Mouse (Mus musculus) heart, postnatal 0 days (tissue): ENCODE data around the gene March1. TPM values are rescaled to one million over a fixed set of nuclear protein-coding genes. Genes with fewer than 3 reads are reported as not detected.

Source experiments
- ATAC-seq: fragments of 200-750 bp; cut with Nextera tagmentation; 2 replicates; pipeline ENCODE4 v1.8.0; 2017; ENCODE audit warnings: low read depth, moderate number of reproducible peaks, moderate library complexity; ENCODE audit not compliant: insufficient read depth
- DNase-seq: peaks from one replicate; pipeline ENCODE4 v3.0.0-alpha.2; 2016; ENCODE audit warnings: low spot score
- H3K27ac ChIP-seq: fragments of 300-500 bp; sonication (generic); 2 replicates; pipeline ENCODE4 v1.5.1; 2014; ENCODE audit warnings: low read depth, mild to moderate bottlenecking
- H3K27me3 ChIP-seq: fragments of 300-500 bp; sonication (generic); 2 replicates; pipeline ENCODE4 v1.6.1; 2014; ENCODE audit warnings: low read length, mixed read lengths; ENCODE audit not compliant: control insufficient read depth, insufficient read depth
- H3K36me3 ChIP-seq: fragments of 300-500 bp; sonication (generic); replicated peaks from 2 replicates; pipeline ENCODE4 v1.6.1; 2014; ENCODE audit warnings: low read length, mixed read lengths; ENCODE audit not compliant: control insufficient read depth, insufficient read depth
- H3K4me1 ChIP-seq: fragments of 300-500 bp; sonication (generic); 2 replicates; pipeline ENCODE4 v1.6.1; 2014; ENCODE audit warnings: antibody characterized with exemption; ENCODE audit not compliant: control insufficient read depth, insufficient read depth
- H3K4me2 ChIP-seq: fragments of 300-500 bp; sonication (generic); 2 replicates; pipeline ENCODE4 v1.6.1; 2014; ENCODE audit warnings: low read depth, mild to moderate bottlenecking, low read length, moderate library complexity
- H3K4me3 ChIP-seq: fragments of 300-500 bp; sonication (generic); 2 replicates; pipeline ENCODE4 v1.5.1; 2014; ENCODE audit warnings: low read depth, low read length
- H3K9ac ChIP-seq: fragments of 300-500 bp; sonication (generic); replicated peaks from 2 replicates; pipeline ENCODE4 v1.6.1; 2014; ENCODE audit warnings: low read depth, low read length, mixed read lengths
- H3K9me3 ChIP-seq: fragments of 300-500 bp; sonication (generic); replicated peaks from 2 replicates; pipeline ENCODE4 v1.6.1; 2016; ENCODE audit warnings: low read length; ENCODE audit not compliant: control insufficient read depth
- CTCF ChIP-seq: IDR thresholded peaks from 2 replicates; pipeline ENCODE4 v1.5.1; 2016; ENCODE audit warnings: antibody characterized with exemption, control low read depth, low read depth
- EP300 ChIP-seq: IDR thresholded peaks from 2 replicates; pipeline ENCODE4 v1.6.1; 2016; ENCODE audit warnings: antibody characterized with exemption, low read depth
- WGBS: fragments of 180-500 bp; shearing (Covaris S2); extraction: QIAGEN DNeasy Blood & Tissue Kit; methylation state at CpG from one replicate; pipeline ENCODE4 v1.1.7; 2014; 5-methylcytosine and 5-hydroxymethylcytosine counted together
- polyA plus RNA-seq: library from polyadenylated mRNA; unstranded; fragments of >200 nt; fragmentation: Nextera tagmentation; extraction: Ambion mirVana; gene quantifications from 2 replicates; pipeline ENCODE4 v1.2.1, GENCODE M21; 2015
- total RNA-seq: library from RNA; depleted of rRNA; stranded (reverse); fragments of >200 nt; gene quantifications from 2 replicates; pipeline ENCODE4 v1.2.3, GENCODE M21; 2014; ENCODE audit warnings: low replicate concordance

The March1 gene
- total and polyA plus RNA-seq, 2 experiments from 2014 or later: 0.04 to 0.31 TPM

DNA sequence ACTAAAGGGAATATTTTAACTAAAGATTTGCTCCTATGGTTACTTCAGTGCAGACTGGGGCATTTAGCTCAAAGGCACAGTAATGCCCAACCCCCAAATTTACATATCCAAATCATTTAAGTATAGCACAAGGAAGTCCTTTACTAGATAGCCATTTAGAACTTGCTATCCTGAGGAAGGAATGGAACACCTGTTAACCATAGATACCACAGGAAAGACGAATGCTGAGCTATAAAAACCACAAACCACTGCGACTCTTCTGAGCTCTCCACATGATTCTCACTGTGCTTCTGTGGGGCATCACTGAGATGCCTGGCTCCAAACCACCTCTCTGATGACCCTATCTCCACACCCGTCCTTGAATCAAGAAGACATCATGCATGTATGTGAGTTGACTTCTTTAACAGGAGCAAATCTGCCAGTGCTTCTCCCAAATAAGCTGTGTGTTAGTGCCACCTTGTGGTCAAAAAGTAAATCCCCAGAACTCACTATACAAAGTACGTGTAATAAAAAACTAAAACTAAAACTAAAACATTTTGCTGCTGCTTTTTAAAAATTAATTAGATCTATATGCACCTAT is 879.4 kb downstream of the March1 start:
- Histone ChIP-seq H3K27ac (no peak overlapping the region), H3K9me3 (no peaks in the 10 kb centered on the region), H3K4me3 (no peak overlapping the region), H3K4me2 (no peak overlapping the region), H3K27me3 (no peaks in the 10 kb centered on the region), H3K36me3 (no peaks in the 10 kb centered on the region), H3K9ac (no peak overlapping the region), H3K4me1 (no peaks in the 10 kb centered on the region)
- 29% methylated on average over 4 of the region's 4 CpGs for WGBS
- TF ChIP-seq EP300 (no peak), CTCF (peak; percentile 67)
- peak; percentile 40 for DNase-seq
- ATAC-seq: no peak

DNA sequence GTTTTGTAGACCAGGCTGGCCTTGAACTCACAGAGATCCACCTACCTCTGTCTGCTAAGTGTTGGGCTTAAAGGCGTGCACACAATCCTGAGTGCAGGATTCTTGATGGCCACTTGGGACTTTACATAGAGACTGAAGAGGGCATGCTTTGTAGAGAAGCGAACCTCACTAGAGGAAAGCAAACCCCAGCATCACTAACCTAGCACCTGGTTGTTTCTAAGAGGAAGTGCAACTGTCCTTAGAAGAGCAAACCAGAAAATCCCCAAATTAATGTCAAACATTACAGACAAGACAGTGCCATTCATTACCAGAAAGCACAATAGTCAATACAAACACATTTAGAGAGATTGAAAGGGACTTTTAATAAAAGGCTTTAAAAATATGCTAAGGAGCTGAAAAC is 885.7 kb downstream of the March1 start:
- TF ChIP-seq CTCF: no peak
- TF ChIP-seq EP300: no peak
- DNase-seq (no peak), ATAC-seq (no peak)
- no peaks in the 10 kb centered on the region for H3K36me3 ChIP-seq
- H3K4me1 ChIP-seq: no peaks in the 10 kb centered on the region
- no peak overlapping the region for H3K4me3 ChIP-seq
- no peak overlapping the region for H3K4me2 ChIP-seq
- no peaks in the 10 kb centered on the region for H3K9me3 ChIP-seq
- H3K27me3 ChIP-seq: no peaks in the 10 kb centered on the region
- no peak overlapping the region for H3K27ac ChIP-seq
- WGBS: 54% methylated on average over 2 of the region's 2 CpGs
- no peak overlapping the region for H3K9ac ChIP-seq

GRCm38 (mm10) chr8:66511537-66511936 is 893.8 kb downstream of the March1 start, which contains the start of gene Tktl2:
TSS of gene Tktl2 (plus strand) at chr8:66511756.
- ATAC-seq (no peak), DNase-seq (no peak)
- no peaks in the 10 kb centered on the region for H3K27me3 ChIP-seq
- H3K4me1 ChIP-seq: no peaks in the 10 kb centered on the region
- H3K9ac ChIP-seq: no peak within 1 kb of the TSS
- no peaks in the 10 kb centered on the region for H3K9me3 ChIP-seq
- H3K4me3 ChIP-seq: no peak within 1 kb of the TSS
- H3K4me2 ChIP-seq: no peak within 1 kb of the TSS
- H3K36me3 ChIP-seq: no peaks in the 10 kb centered on the region
- WGBS: 89% methylated on average over 22 of the region's 22 CpGs
- H3K27ac ChIP-seq: no peak within 1 kb of the TSS
- TF ChIP-seq CTCF (no peak), EP300 (no peak)

- H3K9me3 ChIP-seq: no peaks in the 10 kb centered on the region
- H3K4me1 ChIP-seq: no peaks in the 10 kb centered on the region
- H3K4me2 ChIP-seq: no peak overlapping the region
- ATAC-seq (no peak), DNase-seq (no peak)
- H3K27ac ChIP-seq: no peak overlapping the region
- no peak overlapping the region for H3K9ac ChIP-seq
- 61% methylated on average over 2 of the region's 2 CpGs for WGBS
- H3K36me3 ChIP-seq: no peaks in the 10 kb centered on the region
- no peaks in the 10 kb centered on the region for H3K27me3 ChIP-seq
- TF ChIP-seq EP300 (no peak), CTCF (no peak)
- no peak overlapping the region for H3K4me3 ChIP-seq
Observed at GRCm38 (mm10) chr8:66519149-66519548, 901.4 kb downstream of the March1 start.

GRCm38 (mm10) chr8:66520576-66520975 is 902.9 kb downstream of the March1 start:
- TF ChIP-seq EP300 (no peak), CTCF (no peak)
- Histone ChIP-seq H3K27ac (no peak overlapping the region), H3K4me1 (no peaks in the 10 kb centered on the region), H3K9ac (no peak overlapping the region), H3K27me3 (no peaks in the 10 kb centered on the region), H3K9me3 (no peaks in the 10 kb centered on the region), H3K4me2 (no peak overlapping the region), H3K36me3 (no peaks in the 10 kb centered on the region), H3K4me3 (no peak overlapping the region)
- ATAC-seq (no peak), DNase-seq (no peak)
